Mouse (Mus musculus): ENCODE measurements around the gene Slc16a3. TPM values are rescaled to one million over a fixed set of nuclear protein-coding genes. Genes with fewer than 3 reads are reported as not detected.

Gene Slc16a3
- total RNA-seq (2014; rRNA removed) = 7.2 and 9.0 TPM in 2 replicates
- 2.6 and 3.6 TPM in 2 replicates for polyA plus RNA-seq (2015; fragmentation: Nextera tagmentation; extraction: Ambion mirVana)

- Histone ChIP-seq H3K36me3 (ENCODE audit: insufficient read depth) (no peaks in the 10 kb centered on the region), H3K4me2 (ENCODE audit: low read depth) (peak within 1 kb of the TSS; percentile 50), H3K9me3 (ENCODE audit: low read length) (no peaks in the 10 kb centered on the region), H3K27ac (ENCODE audit: low read depth, low read length) (no peak within 1 kb of the TSS), H3K27me3 (ENCODE audit: insufficient read depth, low read length) (peaks cover 18% of the 10 kb centered on the region), H3K4me1 (ENCODE audit: insufficient read depth) (no peaks in the 10 kb centered on the region), H3K9ac (peak within 1 kb of the TSS; percentile 18), H3K4me3 (ENCODE audit: low read depth, low read length) (peak within 1 kb of the TSS; percentile 35)
- no peak for ATAC-seq
- DNase-seq = no peak
- 39% methylated on average over 12 of the region's 12 CpGs for WGBS
- no peak for TF ChIP-seq CTCF (IDR thresholded peaks at IDR 0.05; ENCODE audit: low read depth)
Observed at GRCm38 (mm10) chr11:120948328-120948727, at the start of gene Slc16a3. Slc16a3 (plus strand) TSS chr11:120948480.

GRCm38 (mm10) chr11:120900276-120901244 is 47.7 kb upstream of the Slc16a3 start:
- H3K4me1 ChIP-seq (ENCODE audit: insufficient read depth) = no peaks in the 10 kb centered on the region
- no peak overlapping the region for H3K4me2 ChIP-seq (ENCODE audit: low read depth)
- H3K4me3 ChIP-seq (ENCODE audit: low read depth, low read length) = no peak overlapping the region
- ATAC-seq = no peak
- no peak overlapping the region for H3K27ac ChIP-seq (ENCODE audit: low read depth, low read length)
- H3K9me3 ChIP-seq (ENCODE audit: low read length) = no peaks in the 10 kb centered on the region
- H3K9ac ChIP-seq = no peak overlapping the region
- H3K27me3 ChIP-seq (ENCODE audit: insufficient read depth, low read length) = no peaks in the 10 kb centered on the region
- peaks cover 23% of the 10 kb centered on the region for H3K36me3 ChIP-seq (ENCODE audit: insufficient read depth)
- 96% methylated on average over 8 of the region's 8 CpGs for WGBS
- no peak for DNase-seq
- TF ChIP-seq CTCF (IDR thresholded peaks at IDR 0.05; ENCODE audit: low read depth) = no peak

DNA sequence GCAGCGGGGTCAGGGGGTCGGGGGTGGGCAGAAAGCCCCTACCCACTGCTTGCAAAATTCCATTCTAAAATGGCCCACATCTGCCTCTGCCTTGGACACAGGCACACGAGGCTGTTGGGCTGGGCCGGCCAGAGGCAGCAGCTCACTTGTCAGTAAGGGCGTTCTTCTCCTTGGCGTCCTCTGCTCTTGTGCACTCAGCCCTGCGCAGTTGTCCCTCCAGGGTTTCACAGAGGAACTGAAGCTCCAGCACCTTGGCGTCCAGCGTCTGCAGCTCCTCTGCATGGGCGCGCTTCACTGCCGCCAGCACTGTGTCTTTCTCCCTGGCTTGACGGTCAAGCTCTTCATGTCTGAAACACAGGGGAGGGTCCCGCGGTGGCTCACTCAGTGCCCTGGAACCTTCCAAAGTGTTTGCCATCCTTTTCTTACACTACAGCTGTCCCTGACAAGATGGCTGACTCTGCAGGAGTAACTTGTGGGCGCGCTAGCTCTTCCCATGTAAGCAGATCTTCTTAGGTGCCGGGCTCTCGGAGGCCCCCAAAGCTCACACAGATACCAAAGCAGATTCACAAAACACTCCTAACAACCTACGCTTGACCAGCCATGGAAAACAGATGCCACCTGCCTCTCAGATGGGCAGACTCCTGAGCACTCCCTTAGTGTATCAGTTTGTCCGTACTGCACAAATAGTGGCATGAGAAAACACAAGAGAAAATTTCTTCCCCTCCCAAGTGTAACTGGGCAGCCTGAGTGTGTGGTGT is 46.4 kb upstream of the Slc16a3 start:
- Histone ChIP-seq H3K27me3 (ENCODE audit: insufficient read depth, low read length) (no peaks in the 10 kb centered on the region), H3K9me3 (ENCODE audit: low read length) (no peaks in the 10 kb centered on the region), H3K4me3 (ENCODE audit: low read depth, low read length) (no peak overlapping the region), H3K4me2 (ENCODE audit: low read depth) (no peak overlapping the region), H3K27ac (ENCODE audit: low read depth, low read length) (no peak overlapping the region), H3K36me3 (ENCODE audit: insufficient read depth) (peaks cover 16% of the 10 kb centered on the region; the same call in 1 of the 2 replicates), H3K4me1 (ENCODE audit: insufficient read depth) (no peaks in the 10 kb centered on the region), H3K9ac (no peak overlapping the region)
- no peak for DNase-seq
- WGBS = 81% methylated on average over 21 of the region's 21 CpGs
- no peak for TF ChIP-seq CTCF (IDR thresholded peaks at IDR 0.05; ENCODE audit: low read depth)
- no peak for ATAC-seq

GRCm38 (mm10) chr11:120902487-120903142 is 45.7 kb upstream of the Slc16a3 start:
- 52% methylated on average over 10 of the region's 10 CpGs for WGBS
- Histone ChIP-seq H3K4me2 (ENCODE audit: low read depth) (no peak overlapping the region), H3K9me3 (ENCODE audit: low read length) (no peaks in the 10 kb centered on the region), H3K4me3 (ENCODE audit: low read depth, low read length) (no peak overlapping the region), H3K27me3 (ENCODE audit: insufficient read depth, low read length) (no peaks in the 10 kb centered on the region), H3K4me1 (ENCODE audit: insufficient read depth) (no peaks in the 10 kb centered on the region), H3K27ac (ENCODE audit: low read depth, low read length) (no peak overlapping the region), H3K36me3 (ENCODE audit: insufficient read depth) (peaks cover 13% of the 10 kb centered on the region; the same call in 1 of the 2 replicates), H3K9ac (no peak overlapping the region)
- no peak for TF ChIP-seq CTCF (IDR thresholded peaks at IDR 0.05; ENCODE audit: low read depth)
- no peak for ATAC-seq
- DNase-seq = no peak

GRCm38 (mm10) chr11:120903159-120903850 is 45.0 kb upstream of the Slc16a3 start:
- Histone ChIP-seq H3K27me3 (ENCODE audit: insufficient read depth, low read length) (no peaks in the 10 kb centered on the region), H3K4me2 (ENCODE audit: low read depth) (no peak overlapping the region), H3K9me3 (ENCODE audit: low read length) (no peaks in the 10 kb centered on the region), H3K36me3 (ENCODE audit: insufficient read depth) (peaks cover 11% of the 10 kb centered on the region; the same call in 1 of the 2 replicates), H3K4me3 (ENCODE audit: low read depth, low read length) (no peak overlapping the region), H3K27ac (ENCODE audit: low read depth, low read length) (no peak overlapping the region), H3K4me1 (ENCODE audit: insufficient read depth) (no peaks in the 10 kb centered on the region), H3K9ac (no peak overlapping the region)
- 82% methylated on average over 24 of the region's 24 CpGs for WGBS
- TF ChIP-seq CTCF (IDR thresholded peaks at IDR 0.05; ENCODE audit: low read depth) = no peak
- no peak for DNase-seq
- no peak for ATAC-seq

- ATAC-seq (no peak), DNase-seq (no peak)
- Histone ChIP-seq H3K36me3 (ENCODE audit: insufficient read depth) (peaks cover 11% of the 10 kb centered on the region; the same call in 1 of the 2 replicates), H3K4me2 (ENCODE audit: low read depth) (no peak overlapping the region), H3K4me3 (ENCODE audit: low read depth, low read length) (no peak overlapping the region), H3K9me3 (ENCODE audit: low read length) (no peaks in the 10 kb centered on the region), H3K4me1 (ENCODE audit: insufficient read depth) (no peaks in the 10 kb centered on the region), H3K27ac (ENCODE audit: low read depth, low read length) (no peak overlapping the region), H3K27me3 (ENCODE audit: insufficient read depth, low read length) (no peaks in the 10 kb centered on the region), H3K9ac (no peak overlapping the region)
- no peak for TF ChIP-seq CTCF (IDR thresholded peaks at IDR 0.05; ENCODE audit: low read depth)
- WGBS = 96% methylated on average over 3 of the region's 3 CpGs
Observed at GRCm38 (mm10) chr11:120904561-120904960, 43.7 kb upstream of the Slc16a3 start.
